Mouse (Mus musculus) midbrain, embryonic 13.5 days (tissue): ENCODE measurements around the gene Pnp. TPM values are rescaled to one million over a fixed set of nuclear protein-coding genes. Genes with fewer than 3 reads are reported as not detected.
"Not testable (repeated sequence)": the region's sequence is repeated elsewhere in the genome, so short reads cannot be mapped to it uniquely, and the experiment has no call there.

Experiments used
- ATAC-seq: fragments of 200-750 bp; cut with Nextera tagmentation; 2 replicates; pipeline ENCODE4 v1.8.0; 2017; ENCODE audit warnings: mild to moderate bottlenecking, moderate TSS enrichment, moderate library complexity
- H3K27ac ChIP-seq: fragments of 300-500 bp; sonication (generic); 2 replicates; pipeline ENCODE4 v1.5.1; 2015; ENCODE audit warnings: inconsistent platforms, mild to moderate bottlenecking, moderate library complexity
- H3K27me3 ChIP-seq: fragments of 300-500 bp; sonication (generic); 2 replicates; pipeline ENCODE4 v1.6.1; 2015; ENCODE audit warnings: mild to moderate bottlenecking, inconsistent platforms
- H3K36me3 ChIP-seq: fragments of 300-500 bp; sonication (generic); 2 replicates; pipeline ENCODE4 v1.6.1; 2015; ENCODE audit warnings: mild to moderate bottlenecking, inconsistent platforms
- H3K4me1 ChIP-seq: fragments of 300-500 bp; sonication (generic); replicated peaks from 2 replicates; pipeline ENCODE4 v1.6.1; 2015; ENCODE audit warnings: inconsistent platforms
- H3K4me2 ChIP-seq: fragments of 300-500 bp; sonication (generic); replicated peaks from 2 replicates; pipeline ENCODE4 v1.6.1; 2015; ENCODE audit warnings: moderate library complexity, mild to moderate bottlenecking, inconsistent platforms
- H3K4me3 ChIP-seq: fragments of 300-500 bp; sonication (generic); replicated peaks from 2 replicates; pipeline ENCODE4 v1.5.1; 2015; ENCODE audit warnings: mild to moderate bottlenecking, inconsistent platforms
- H3K9ac ChIP-seq: fragments of 300-500 bp; sonication (generic); replicated peaks from 2 replicates; pipeline ENCODE4 v1.6.1; 2015; ENCODE audit warnings: mild to moderate bottlenecking, inconsistent platforms
- H3K9me3 ChIP-seq: fragments of 300-500 bp; sonication (generic); 2 replicates; pipeline ENCODE4 v1.6.1; 2016; ENCODE audit warnings: mild to moderate bottlenecking, inconsistent platforms
- WGBS: fragments of 180-500 bp; shearing (Covaris S2); methylation state at CpG from one replicate; pipeline ENCODE4 v1.1.7; 2015; 5-methylcytosine and 5-hydroxymethylcytosine counted together
- polyA plus RNA-seq: library from polyadenylated mRNA; unstranded; fragments of >200 nt; fragmentation: Nextera tagmentation; extraction: Ambion mirVana; gene quantifications from 2 replicates; pipeline ENCODE4 v1.2.1, GENCODE M21; 2015

The Pnp gene
- 29.1 and 31.1 TPM in 2 replicates for polyA plus RNA-seq

- Histone ChIP-seq H3K27me3 (no peaks in the 10 kb centered on the region), H3K4me1 (peaks cover 35% of the 10 kb centered on the region), H3K9me3 (no peaks in the 10 kb centered on the region), H3K36me3 (peaks cover 33% of the 10 kb centered on the region), H3K27ac (peak within 1 kb of the TSS; percentile 86), H3K9ac (peak within 1 kb of the TSS; percentile 99), H3K4me2 (peak within 1 kb of the TSS; percentile 93), H3K4me3 (peak within 1 kb of the TSS; percentile 99)
- under 1% methylated on average over 68 of the region's 68 CpGs for WGBS
- peak; percentile 99 for ATAC-seq
These were observed at the start of gene Pnp, which contains the start of gene Pip4p1 for GRCm38 (mm10) chr14:50930754-50931492. Gene Pnp, plus strand, starts transcription at chr14:50931082. Gene Pip4p1, minus strand, starts transcription at chr14:50930856.

GRCm38 (mm10) chr14:50891621-50892020 lies 39.3 kb upstream of the Pnp start:
- Histone ChIP-seq H3K4me3 (no peak overlapping the region), H3K36me3 (no peaks in the 10 kb centered on the region), H3K9me3 (no peaks in the 10 kb centered on the region), H3K4me1 (peaks cover 6% of the 10 kb centered on the region), H3K27me3 (peaks cover 12% of the 10 kb centered on the region; the same call in 1 of the 2 replicates), H3K4me2 (no peak overlapping the region), H3K27ac (no peak overlapping the region), H3K9ac (no peak overlapping the region)
- 95% methylated on average over 8 of the region's 8 CpGs for WGBS
- no peak for ATAC-seq

GRCm38 (mm10) chr14:50892091-50892490 lies 38.8 kb upstream of the Pnp start:
- H3K9ac ChIP-seq = no peak overlapping the region
- 93% methylated on average over 7 of the region's 7 CpGs for WGBS
- H3K36me3 ChIP-seq = no peaks in the 10 kb centered on the region
- ATAC-seq = no peak
- no peak overlapping the region for H3K27ac ChIP-seq
- H3K27me3 ChIP-seq = peaks cover 12% of the 10 kb centered on the region; the same call in 1 of the 2 replicates
- no peaks in the 10 kb centered on the region for H3K9me3 ChIP-seq
- peaks cover 11% of the 10 kb centered on the region for H3K4me1 ChIP-seq
- H3K4me2 ChIP-seq = no peak overlapping the region
- H3K4me3 ChIP-seq = no peak overlapping the region

GRCm38 (mm10) chr14:50892541-50893459 lies 38.1 kb upstream of the Pnp start:
- Histone ChIP-seq H3K4me2 (no peak overlapping the region), H3K4me1 (peaks cover 14% of the 10 kb centered on the region), H3K27ac (no peak overlapping the region), H3K9me3 (no peaks in the 10 kb centered on the region), H3K27me3 (peaks cover 12% of the 10 kb centered on the region; the same call in 1 of the 2 replicates), H3K36me3 (no peaks in the 10 kb centered on the region), H3K4me3 (no peak overlapping the region), H3K9ac (no peak overlapping the region)
- no peak for ATAC-seq
- 88% methylated on average over 22 of the region's 22 CpGs for WGBS

- no peak overlapping the region for H3K4me3 ChIP-seq
- no peak overlapping the region for H3K27ac ChIP-seq
- peaks cover 14% of the 10 kb centered on the region for H3K4me1 ChIP-seq
- no peak overlapping the region for H3K4me2 ChIP-seq
- no peak overlapping the region for H3K9ac ChIP-seq
- no peak for ATAC-seq
- no peaks in the 10 kb centered on the region for H3K9me3 ChIP-seq
- H3K27me3 ChIP-seq = peaks cover 12% of the 10 kb centered on the region; the same call in 1 of the 2 replicates
- H3K36me3 ChIP-seq = no peaks in the 10 kb centered on the region
These were observed 35.5 kb upstream of the Pnp start for GRCm38 (mm10) chr14:50895407-50895806.

GRCm38 (mm10) chr14:50895985-50896746 lies 34.7 kb upstream of the Pnp start:
- Histone ChIP-seq H3K4me3 (peak overlapping the region; percentile 52), H3K4me1 (peaks cover 14% of the 10 kb centered on the region), H3K36me3 (no peaks in the 10 kb centered on the region), H3K9ac (peak overlapping the region; percentile 78), H3K9me3 (no peaks in the 10 kb centered on the region), H3K4me2 (peak overlapping the region; percentile 90), H3K27ac (peak overlapping the region; percentile 3; the same call in 1 of the 2 replicates), H3K27me3 (peaks cover 12% of the 10 kb centered on the region; the same call in 1 of the 2 replicates)
- peak; percentile 60 for ATAC-seq
- WGBS = 19% methylated on average over 19 of the region's 19 CpGs

GRCm38 (mm10) chr14:50896747-50897373 lies 34.0 kb upstream of the Pnp start:
- peaks cover 12% of the 10 kb centered on the region; the same call in 1 of the 2 replicates for H3K27me3 ChIP-seq
- H3K9me3 ChIP-seq = no peaks in the 10 kb centered on the region
- peak overlapping the region; percentile 90 for H3K4me2 ChIP-seq
- peak overlapping the region; percentile 3; the same call in 1 of the 2 replicates for H3K27ac ChIP-seq
- peaks cover 14% of the 10 kb centered on the region for H3K4me1 ChIP-seq
- peak overlapping the region; percentile 52 for H3K4me3 ChIP-seq
- 17% methylated on average over 23 of the region's 23 CpGs for WGBS
- H3K9ac ChIP-seq = peak overlapping the region; percentile 78
- no peaks in the 10 kb centered on the region for H3K36me3 ChIP-seq
- ATAC-seq = peak; percentile 83

GRCm38 (mm10) chr14:50897374-50897765 lies 33.5 kb upstream of the Pnp start, which contains the start of gene Klhl33:
Gene Klhl33, minus strand, starts transcription at chr14:50897507.
- Histone ChIP-seq H3K4me1 (peaks cover 14% of the 10 kb centered on the region), H3K36me3 (no peaks in the 10 kb centered on the region), H3K4me2 (peak within 1 kb of the TSS; percentile 90), H3K27me3 (peaks cover 12% of the 10 kb centered on the region; the same call in 1 of the 2 replicates), H3K27ac (peak within 1 kb of the TSS; percentile 3; the same call in 1 of the 2 replicates), H3K9ac (peak within 1 kb of the TSS; percentile 78), H3K9me3 (no peaks in the 10 kb centered on the region), H3K4me3 (peak within 1 kb of the TSS; percentile 52)
- WGBS = 44% methylated on average over 7 of the region's 7 CpGs
- peak; percentile 37 for ATAC-seq

- not testable (repeated sequence) for H3K4me3 ChIP-seq, H3K27ac ChIP-seq, H3K4me2 ChIP-seq, H3K9ac ChIP-seq, H3K36me3 ChIP-seq, H3K9me3 ChIP-seq, ATAC-seq
- Histone ChIP-seq H3K27me3 (peaks cover 12% of the 10 kb centered on the region; the same call in 1 of the 2 replicates), H3K4me1 (peaks cover 14% of the 10 kb centered on the region)
- 96% methylated on average over 2 of the region's 2 CpGs for WGBS
These were observed 32.9 kb upstream of the Pnp start for GRCm38 (mm10) chr14:50897992-50898391.

- Histone ChIP-seq H3K27ac (no peak overlapping the region), H3K4me1 (peaks cover 9% of the 10 kb centered on the region), H3K36me3 (no peaks in the 10 kb centered on the region), H3K4me3 (peak overlapping the region; percentile 43), H3K4me2 (peak overlapping the region; percentile 62), H3K9ac (peak overlapping the region; percentile 50), H3K9me3 (no peaks in the 10 kb centered on the region), H3K27me3 (no peaks in the 10 kb centered on the region)
- WGBS = 3% methylated on average over 26 of the region's 26 CpGs
- peak; percentile 90 for ATAC-seq
These were observed 26.7 kb upstream of the Pnp start for GRCm38 (mm10) chr14:50903973-50904827.
